Mouse (Mus musculus): ENCODE data around the gene Col1a1.
"Not testable (repeated sequence)": the region's sequence is repeated elsewhere in the genome, so short reads cannot be mapped to it uniquely, and the experiment has no call there.

Gene Col1a1

DNA sequence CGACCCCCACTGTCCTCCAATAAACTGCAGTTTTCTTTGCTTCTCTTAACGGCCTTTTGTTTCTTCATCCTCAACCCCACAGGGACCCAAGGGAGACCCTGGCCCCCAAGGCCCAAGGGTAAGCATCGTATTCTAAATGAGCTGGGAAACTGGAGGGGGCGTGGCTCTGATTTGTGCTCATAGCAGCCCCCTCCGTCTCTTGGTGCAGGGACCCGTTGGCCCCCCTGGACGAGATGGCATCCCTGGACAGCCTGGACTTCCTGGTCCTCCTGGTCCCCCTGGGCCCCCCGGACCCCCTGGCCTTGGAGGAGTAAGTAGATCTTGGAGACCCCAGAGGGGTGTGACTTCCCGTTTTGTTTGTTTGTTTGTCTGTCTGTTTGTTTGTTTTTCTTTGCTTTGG, 2.3 kb downstream of the Col1a1 start:
- DNase-seq (ENCODE audit: low spot score in 2 of 2) = no peak

- peak; percentile 56 to 80 for DNase-seq (ENCODE audit: low spot score in 2 of 2)
Measured at GRCm38 (mm10) chr11:94939280-94939679, 3.3 kb downstream of the Col1a1 start.

GRCm38 (mm10) chr11:94941121-94941520, 5.1 kb downstream of the Col1a1 start:
- DNase-seq (ENCODE audit: low spot score in 2 of 2) = no peak

DNA sequence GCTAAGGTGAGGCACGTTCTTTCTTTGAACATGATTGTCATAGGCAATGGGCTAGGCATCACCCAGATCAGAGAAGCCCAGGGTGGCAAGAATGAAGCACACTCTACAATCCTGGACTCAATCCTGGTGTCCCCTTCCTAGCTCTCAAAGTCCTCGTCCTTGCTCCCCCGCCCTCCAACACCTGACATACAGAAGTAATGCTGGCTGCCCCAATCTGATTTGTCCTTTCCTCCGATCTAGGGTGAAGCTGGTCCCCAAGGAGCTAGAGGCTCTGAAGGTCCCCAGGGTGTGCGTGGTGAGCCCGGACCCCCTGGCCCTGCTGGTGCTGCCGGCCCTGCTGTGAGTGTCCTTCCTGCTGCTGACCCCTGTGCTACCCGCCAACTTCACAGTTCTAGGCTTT, 5.8 kb downstream of the Col1a1 start:
- DNase-seq (ENCODE audit: low spot score in 2 of 2) = no peak

GRCm38 (mm10) chr11:94942282-94943023, 6.4 kb downstream of the Col1a1 start:
- no peak for DNase-seq (ENCODE audit: low spot score in 2 of 2)

DNA sequence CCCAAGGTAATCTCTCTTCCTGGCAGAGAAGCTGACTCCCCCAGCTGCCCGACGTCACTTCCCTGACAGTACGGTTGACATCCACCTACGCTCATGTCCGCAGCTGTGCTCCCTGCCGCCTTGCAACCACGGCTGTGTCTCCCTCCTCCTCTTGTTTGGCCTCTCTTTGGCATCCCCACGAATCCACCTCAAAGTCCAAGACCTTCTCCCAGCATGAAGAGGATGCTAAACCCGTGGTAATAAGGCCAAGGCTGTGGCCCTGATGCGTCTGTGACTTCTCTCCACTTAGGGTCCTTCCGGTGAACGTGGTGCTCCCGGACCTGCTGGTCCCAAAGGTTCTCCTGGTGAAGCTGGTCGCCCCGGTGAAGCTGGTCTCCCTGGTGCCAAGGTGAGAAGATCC, 7.0 kb downstream of the Col1a1 start:
- DNase-seq (ENCODE audit: low spot score in 2 of 2) = no peak

DNA sequence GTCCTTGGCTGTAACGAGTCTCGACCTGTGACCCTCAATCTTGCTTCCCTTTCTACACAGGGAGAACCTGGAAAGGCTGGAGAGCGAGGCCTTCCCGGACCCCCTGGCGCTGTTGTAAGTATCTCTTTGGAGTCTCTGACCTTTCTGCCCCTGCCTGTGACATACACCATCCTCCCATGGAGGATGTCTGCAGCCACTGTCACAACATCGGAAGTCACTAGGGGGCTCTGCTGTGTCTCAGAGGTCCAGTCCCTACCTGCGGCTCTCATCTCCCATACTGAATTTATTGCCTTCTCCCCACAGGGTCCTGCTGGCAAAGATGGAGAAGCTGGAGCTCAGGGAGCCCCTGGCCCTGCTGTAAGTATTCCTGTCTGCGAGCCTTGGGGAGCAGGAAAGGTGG, 8.3 kb downstream of the Col1a1 start:
- DNase-seq (ENCODE audit: low spot score in 2 of 2) = no peak

DNA sequence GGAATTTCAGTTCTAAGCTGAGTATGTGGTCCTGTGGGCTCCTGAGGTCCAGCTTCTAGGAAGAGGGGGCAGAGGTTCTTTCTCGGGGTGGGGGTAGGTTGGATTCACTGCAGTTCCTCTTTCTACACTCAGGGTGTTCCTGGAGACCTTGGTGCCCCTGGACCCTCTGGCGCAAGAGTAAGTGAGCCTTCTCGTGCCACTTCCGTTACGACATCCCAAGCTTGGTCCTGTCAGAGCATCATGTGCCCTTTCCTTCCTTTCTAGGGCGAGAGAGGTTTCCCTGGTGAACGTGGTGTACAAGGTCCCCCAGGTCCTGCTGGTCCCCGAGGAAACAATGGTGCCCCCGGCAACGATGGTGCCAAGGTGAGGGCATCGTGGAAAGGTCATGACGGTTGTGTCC, 9.2 kb downstream of the Col1a1 start:
- DNase-seq (ENCODE audit: low spot score in 2 of 2) = no peak

- no peak for DNase-seq (ENCODE audit: low spot score in 2 of 2)
Measured at GRCm38 (mm10) chr11:94952169-94952568, 16.1 kb downstream of the Col1a1 start.

GRCm38 (mm10) chr11:94955103-94955502, 19.1 kb downstream of the Col1a1 start:
- DNase-seq (ENCODE audit: low spot score in 2 of 2) = no peak

GRCm38 (mm10) chr11:94957693-94958064, 21.7 kb downstream of the Col1a1 start:
- no peak for DNase-seq (ENCODE audit: low spot score in 2 of 2)

DNA sequence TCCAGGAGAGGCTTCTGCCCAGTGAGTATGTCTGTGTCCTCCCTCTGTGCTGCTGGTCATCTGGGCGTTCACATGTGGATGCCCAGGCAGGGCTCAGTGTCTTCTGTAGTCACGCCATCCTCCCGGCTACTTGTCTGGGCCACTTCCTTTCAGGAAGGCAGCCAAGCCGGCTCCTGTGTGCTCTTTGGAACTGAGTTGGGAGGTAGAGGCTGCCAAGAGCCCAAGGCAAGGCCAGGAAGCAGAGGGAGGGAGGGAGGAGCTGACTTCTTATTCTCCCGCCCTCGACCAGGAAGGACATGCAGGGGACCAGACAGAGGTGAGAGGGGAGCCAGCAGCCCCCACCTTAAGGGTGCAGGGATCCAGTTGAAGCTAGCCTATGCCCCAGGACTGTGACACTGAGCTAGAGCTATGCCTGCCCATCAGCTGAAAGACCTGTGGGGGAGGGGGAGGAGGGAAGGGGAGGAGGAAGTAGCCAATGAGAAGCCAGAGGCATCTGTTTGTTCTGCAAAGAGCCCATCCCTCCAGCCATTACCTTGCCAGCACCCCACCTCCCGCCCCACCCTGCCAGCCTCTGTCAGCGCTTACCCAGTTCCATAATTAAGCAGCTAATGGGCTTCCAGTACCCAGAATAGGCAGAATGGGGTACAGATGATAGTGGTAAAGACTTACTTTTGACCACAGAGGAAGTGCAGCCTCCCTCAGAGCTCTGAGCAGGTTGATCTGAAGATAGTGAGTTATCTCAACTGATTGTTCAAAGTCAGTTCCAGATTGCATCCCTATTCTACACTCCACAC, 22.2 kb downstream of the Col1a1 start:
- DNase-seq (ENCODE audit: low spot score in 2 of 2) = peak in 1 of 2 experiments; percentile 68

DNA sequence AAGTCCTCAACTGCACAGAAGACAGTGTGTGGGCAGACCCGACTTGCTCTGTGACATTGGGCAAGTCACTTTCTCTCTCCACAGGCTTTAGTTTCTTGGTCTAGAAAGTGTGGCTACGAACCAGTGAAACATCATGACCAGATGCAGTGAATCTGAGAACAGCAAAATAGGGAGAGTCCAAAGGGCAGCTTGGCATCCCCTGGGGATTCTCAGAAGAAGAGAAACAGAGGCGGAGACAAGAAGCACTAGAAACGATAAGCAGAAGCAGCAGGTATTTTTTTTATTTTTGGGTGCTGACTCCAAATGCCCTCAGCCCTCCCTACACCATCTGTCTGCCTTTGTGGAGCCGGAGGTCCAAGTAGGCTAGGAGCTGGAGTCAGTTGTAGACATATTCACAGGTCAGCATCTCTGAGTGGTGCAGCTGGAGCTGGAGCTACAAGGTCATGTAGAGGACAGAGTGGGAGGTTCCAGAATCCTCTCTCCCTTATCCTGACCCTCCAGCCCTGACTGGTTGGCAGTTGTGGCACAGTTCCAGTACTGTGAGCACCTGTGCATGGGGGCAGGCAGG, 26.6 kb downstream of the Col1a1 start:
- no peak for DNase-seq (ENCODE audit: low spot score in 2 of 2)

DNA sequence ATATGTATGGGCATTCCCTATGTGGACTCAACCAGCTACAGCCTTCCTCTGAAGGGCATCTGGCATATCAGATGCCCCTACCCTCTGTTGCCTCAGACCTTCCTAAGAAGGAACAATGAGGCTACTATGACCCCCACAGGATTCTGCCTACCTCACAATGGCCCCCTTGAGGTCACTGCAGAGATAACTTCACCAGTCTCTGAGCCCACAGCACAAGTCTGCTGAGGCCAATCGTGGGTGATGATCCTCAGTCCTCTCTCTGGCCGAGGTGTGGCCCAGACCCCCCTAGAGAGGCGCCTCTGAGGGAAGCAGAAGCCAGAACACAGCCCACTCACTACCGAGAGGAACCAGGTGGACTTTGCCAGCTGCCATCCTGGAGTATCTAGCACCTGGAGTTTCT, 31.4 kb downstream of the Col1a1 start, which contains the start of gene Hils1:
Gene Hils1, plus strand, starts transcription at position 175 of the 400 bp plus-strand sequence.
- no peak for DNase-seq (ENCODE audit: low spot score in 2 of 2)

DNA sequence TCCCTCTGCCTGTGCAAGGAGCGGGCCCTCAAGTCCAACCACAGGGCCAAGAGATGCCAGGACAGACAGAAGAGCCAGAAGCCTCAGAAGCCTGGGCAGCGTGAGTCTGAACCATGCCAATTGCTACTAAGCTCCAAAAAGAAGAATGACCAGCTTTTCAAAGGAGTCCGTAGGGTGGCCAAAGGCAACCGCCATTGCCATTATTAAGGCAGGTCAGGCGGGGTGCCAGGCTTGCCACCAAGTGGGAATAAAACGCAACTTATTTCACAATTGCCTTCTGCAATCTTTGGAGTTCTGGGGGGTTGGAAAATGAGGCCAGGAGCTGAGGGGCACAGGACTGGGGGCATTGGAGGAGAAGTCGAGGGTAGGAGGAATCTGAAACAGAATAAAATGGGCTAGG, 32.2 kb downstream of the Col1a1 start:
- no peak for DNase-seq (ENCODE audit: low spot score in 2 of 2)

GRCm38 (mm10) chr11:94969709-94970108, 33.7 kb downstream of the Col1a1 start:
- DNase-seq (ENCODE audit: low spot score in 2 of 2) = not testable (repeated sequence)

DNA sequence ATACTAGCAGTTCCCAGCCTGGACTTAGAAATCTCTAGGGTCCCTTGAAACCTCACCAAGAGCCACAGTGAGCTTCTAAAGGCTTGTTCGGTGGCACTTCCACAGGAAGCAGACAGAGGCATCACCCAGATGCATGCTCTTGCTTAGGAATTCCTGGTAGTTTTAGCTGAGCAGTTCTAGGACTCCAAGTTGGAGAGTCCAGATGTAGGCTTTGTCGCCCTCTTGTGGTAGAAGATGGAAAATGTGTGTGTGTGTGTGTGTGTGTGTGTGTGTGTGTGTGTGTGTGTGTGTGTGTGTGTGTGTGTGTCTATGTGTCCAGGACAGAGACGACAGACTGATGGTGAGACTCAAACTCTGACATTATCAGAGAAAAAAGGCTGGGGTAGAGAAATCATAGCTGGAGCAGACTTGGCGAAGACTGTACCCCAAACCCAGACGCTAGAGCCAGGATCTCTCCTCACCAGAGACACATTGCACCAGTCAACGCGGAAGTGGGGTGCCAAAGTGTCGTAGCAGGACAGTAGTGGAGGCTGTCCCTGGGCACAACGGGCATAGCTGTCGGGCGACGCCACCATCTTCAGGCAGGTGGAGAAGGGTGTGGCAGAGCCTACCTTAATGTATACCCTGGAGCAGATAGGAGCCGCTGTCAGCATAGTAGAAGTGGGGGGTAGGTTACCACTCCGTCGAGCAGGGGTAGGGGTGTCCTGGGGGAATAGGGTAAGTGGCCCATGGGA, 34.4 kb downstream of the Col1a1 start:
- DNase-seq (ENCODE audit: low spot score in 2 of 2) = peak; percentile 65 to 86

- no peak for DNase-seq (ENCODE audit: low spot score in 2 of 2)
Measured at GRCm38 (mm10) chr11:94971895-94972615, 36.0 kb downstream of the Col1a1 start.

DNA sequence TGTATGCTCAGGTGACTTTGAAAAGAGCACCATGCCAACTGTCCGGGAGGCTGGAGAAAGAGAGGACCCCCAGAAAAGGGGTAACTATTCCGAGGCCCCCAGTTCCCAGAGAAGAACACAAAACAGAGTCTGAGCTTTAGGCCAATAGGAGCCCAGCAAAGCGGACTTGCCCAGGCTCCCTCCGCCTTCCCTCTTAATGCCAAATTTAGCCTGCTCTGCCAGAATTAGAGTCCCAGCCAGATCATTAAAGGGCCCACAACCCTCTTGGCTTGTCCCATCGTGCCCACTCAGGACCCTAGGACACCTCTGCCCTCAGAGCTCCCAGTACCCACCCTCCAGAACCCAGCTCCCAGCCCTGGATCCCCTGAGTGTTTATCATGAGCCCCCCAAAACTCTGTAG, 36.9 kb downstream of the Col1a1 start:
- DNase-seq (ENCODE audit: low spot score in 2 of 2) = no peak

- DNase-seq (ENCODE audit: low spot score in 2 of 2) = no peak
Measured at GRCm38 (mm10) chr11:94973313-94973712, 37.3 kb downstream of the Col1a1 start.

- DNase-seq (ENCODE audit: low spot score in 2 of 2) = no peak
Measured at GRCm38 (mm10) chr11:94974951-94975350, 38.9 kb downstream of the Col1a1 start.
